Mouse (Mus musculus): ENCODE measurements around the gene Cxcl13. TPM values are rescaled to one million over a fixed set of nuclear protein-coding genes. Genes with fewer than 3 reads are reported as not detected.

Cxcl13 gene
- polyA plus RNA-seq (2014; fragmentation: Illumina TruSeq; extraction: RNeasy Lipid Tissue Mini Kit (QIAGEN cat#74804); ENCODE audit: low read depth, low replicate concordance), result 11.3 TPM

DNA sequence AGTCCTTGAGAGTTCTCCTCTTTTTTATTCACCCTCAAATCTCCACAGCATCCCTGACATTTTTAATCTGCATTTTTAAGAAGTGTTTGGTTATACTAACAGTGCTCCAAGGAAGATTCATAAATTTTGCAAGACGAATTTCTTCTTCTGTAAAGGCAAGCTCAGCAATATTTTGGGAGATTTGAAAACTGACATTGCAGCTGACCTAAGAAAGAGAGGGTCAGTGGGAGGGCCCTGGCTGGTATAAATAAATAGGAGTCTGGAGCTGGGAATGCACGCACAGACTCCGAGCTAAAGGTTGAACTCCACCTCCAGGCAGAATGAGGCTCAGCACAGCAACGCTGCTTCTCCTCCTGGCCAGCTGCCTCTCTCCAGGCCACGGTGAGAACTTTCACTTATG, at the start of gene Cxcl13:
Cxcl13 (plus strand) TSS at position 301 of the 400 bp plus-strand sequence.

Other genes starting within 250 kb of the Cxcl13 start
- not detected for gene Gm7978, start 220.8 kb upstream of the Cxcl13 start, polyA plus RNA-seq (2014; fragmentation: Illumina TruSeq; extraction: RNeasy Lipid Tissue Mini Kit (QIAGEN cat#74804); ENCODE audit: low read depth, low replicate concordance)
- not detected for gene Gm7982, start 214.9 kb upstream of the Cxcl13 start, polyA plus RNA-seq (2014; fragmentation: Illumina TruSeq; extraction: RNeasy Lipid Tissue Mini Kit (QIAGEN cat#74804); ENCODE audit: low read depth, low replicate concordance)
- not detected for gene E330014E10Rik, start 181.0 kb upstream of the Cxcl13 start, polyA plus RNA-seq (2014; fragmentation: Illumina TruSeq; extraction: RNeasy Lipid Tissue Mini Kit (QIAGEN cat#74804); ENCODE audit: low read depth, low replicate concordance)
- gene Cnot6l, start 207.2 kb downstream of the Cxcl13 start, polyA plus RNA-seq (2014; fragmentation: Illumina TruSeq; extraction: RNeasy Lipid Tissue Mini Kit (QIAGEN cat#74804); ENCODE audit: low read depth, low replicate concordance), result 35.3 TPM

Measured in liver, adult 10 weeks (tissue).